Mouse (Mus musculus): ENCODE results near the gene Dcaf6.

GRCm38 (mm10) chr1:165316361-165316760 is 143.9 kb downstream of the Dcaf6 start:
- TF ChIP-seq CTCF (IDR thresholded peaks at IDR 0.05; ENCODE audit: insufficient read depth, low read length) (no peak), POLR2A (IDR thresholded peaks at IDR 0.05; ENCODE audit: borderline replicate concordance, extremely low read depth, low read depth, low read length) (no peak)
